Mouse (Mus musculus): ENCODE measurements around the gene Rtn4rl2.

- TF ChIP-seq POLR2A (IDR thresholded peaks at IDR 0.05; ENCODE audit: insufficient read depth, low read depth, low read length) (peak; percentile 37; the same call in 1 of the 2 replicates), CTCF (IDR thresholded peaks at IDR 0.05) (no peak), EP300 (IDR thresholded peaks at IDR 0.05; ENCODE audit: insufficient read depth, low read depth, low read length) (no peak)
Measured at GRCm38 (mm10) chr2:84851130-84852040, 35.1 kb downstream of the Rtn4rl2 start.

All from heart, adult 2 months (tissue).